Mouse (Mus musculus): ENCODE data around the gene Gm49368.
"Not testable (repeated sequence)": the region's sequence is repeated elsewhere in the genome, so short reads cannot be mapped to it uniquely, and the experiment has no call there.

The Gm49368 gene

DNA sequence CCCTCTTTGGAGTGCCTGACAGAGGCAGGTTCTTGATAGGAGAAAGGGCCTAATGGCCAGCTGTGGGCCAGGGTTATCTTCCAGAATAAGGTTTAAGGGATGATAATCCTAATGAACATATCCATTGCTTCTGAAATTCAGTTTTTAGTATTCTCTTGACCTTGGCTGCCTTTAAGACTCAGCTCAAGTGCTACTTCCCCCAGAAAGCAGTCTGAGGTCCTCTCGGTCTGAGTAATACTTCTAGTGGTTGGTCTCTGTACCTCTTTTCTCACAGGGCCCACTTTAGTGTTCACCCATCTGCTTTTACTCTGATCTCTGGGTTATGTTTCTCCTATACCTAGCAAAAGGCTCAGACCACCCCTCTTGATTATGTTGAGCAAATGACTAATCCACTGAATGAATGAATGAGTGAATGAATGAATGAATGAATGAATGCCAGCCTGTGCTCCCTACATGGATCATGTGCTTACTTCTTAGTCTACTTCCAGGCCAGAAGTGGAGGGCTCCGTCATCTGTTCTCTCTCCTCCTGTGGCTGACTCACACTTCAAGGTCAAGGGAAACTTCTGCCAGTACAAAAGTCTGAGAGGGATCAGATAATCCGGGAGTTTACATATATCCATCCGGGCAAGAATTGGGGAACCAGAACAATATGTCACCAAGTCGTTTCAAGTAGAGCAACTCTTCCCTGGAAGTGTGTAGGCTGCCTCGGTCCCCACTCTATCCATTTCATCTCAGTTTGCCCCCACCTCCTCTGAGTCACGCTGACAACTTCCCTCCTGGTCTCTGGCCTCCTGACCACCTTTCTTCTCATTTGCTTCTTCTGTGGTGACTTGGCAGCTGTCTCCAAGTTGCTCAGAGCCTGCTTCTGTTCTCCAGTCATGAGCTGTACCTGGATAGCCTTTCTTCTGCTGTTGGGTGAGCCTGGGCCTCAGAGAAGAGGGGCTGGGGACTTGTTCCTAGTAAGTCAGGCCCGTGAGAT is 66.5 kb downstream of the Gm49368 start, which contains the start of gene Itgax:
TSS of gene Itgax (plus strand) at position 807 of the 980 bp plus-strand sequence.
- DNase-seq (ENCODE audit: low read depth, low spot score), result no peak

DNA sequence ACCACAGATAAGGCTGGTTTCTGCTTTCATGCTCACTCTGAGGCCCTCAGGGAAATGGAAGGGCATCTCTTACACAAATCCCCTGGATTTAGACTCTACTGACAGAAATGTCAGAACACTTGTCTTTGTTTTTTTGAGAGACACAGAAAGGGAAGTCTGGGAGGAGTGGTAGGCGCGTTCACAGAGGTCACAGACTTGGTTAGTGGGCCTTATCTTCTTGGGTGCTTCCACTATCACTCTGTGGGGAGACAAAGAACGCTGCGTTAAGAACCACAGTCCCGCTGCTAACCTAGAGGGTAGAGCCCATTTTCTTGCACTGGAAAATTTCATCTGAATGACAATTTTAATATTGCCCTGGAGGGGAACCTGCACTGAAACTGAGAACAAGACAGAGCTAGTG is 69.7 kb downstream of the Gm49368 start:
- no peak for DNase-seq (ENCODE audit: low read depth, low spot score)

DNA sequence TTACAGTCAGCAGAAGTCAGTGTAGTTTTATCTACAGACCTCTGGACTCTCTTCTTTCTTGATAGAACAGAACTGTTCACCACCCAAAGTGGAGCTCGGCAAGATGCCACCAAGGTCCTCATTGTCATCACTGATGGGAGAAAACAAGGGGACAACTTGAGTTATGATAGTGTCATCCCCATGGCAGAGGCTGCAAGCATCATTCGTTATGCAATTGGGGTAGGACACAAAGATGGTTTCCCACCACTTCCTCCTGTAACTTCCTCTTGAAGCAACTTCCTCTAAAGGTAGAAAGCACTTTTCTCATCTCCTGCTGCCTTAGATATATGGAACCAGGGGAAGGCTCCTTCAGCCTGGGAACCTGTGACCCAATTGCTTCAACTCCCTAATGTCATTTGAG is 71.1 kb downstream of the Gm49368 start:
- no peak for DNase-seq (ENCODE audit: low read depth, low spot score)

DNA sequence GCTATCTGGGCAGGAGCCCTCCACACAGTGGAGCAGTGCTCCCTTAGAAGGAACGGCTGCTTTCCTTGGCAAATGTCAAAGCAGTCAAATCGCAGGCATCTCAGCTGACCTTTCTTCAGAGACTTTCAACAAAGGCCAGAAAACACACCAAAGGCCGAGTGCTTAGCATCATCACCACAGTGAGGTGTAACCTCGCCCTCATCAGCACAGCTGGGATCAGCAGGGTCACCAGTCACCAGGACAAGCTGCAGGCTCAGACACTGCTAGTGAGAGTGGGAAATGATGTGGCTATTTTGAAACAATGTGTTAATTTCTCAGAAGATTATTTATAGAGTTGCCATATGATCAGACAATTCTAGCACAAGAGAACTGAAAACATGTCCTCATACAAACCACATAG is 74.4 kb downstream of the Gm49368 start:
- no peak for DNase-seq (ENCODE audit: low read depth, low spot score)

DNA sequence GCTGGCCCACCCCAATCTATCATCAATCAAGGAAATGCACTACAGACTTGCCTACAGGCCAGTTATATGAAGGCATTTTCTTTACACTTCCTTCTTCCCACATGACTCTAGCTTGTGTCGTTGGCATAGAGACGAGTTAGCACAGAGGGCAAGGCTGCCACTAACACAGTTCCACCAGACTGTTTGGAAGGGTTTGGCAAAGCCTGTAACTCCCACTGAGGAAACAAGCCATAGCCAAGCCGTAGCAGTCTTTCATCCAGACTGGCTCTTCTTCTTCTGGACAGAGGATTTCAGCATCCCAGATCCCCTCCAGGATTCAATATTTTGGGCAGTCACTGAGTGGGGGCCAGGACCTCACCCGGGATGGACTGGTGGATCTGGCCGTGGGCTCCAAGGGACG is 77.1 kb downstream of the Gm49368 start:
- no peak for DNase-seq (ENCODE audit: low read depth, low spot score)

DNA sequence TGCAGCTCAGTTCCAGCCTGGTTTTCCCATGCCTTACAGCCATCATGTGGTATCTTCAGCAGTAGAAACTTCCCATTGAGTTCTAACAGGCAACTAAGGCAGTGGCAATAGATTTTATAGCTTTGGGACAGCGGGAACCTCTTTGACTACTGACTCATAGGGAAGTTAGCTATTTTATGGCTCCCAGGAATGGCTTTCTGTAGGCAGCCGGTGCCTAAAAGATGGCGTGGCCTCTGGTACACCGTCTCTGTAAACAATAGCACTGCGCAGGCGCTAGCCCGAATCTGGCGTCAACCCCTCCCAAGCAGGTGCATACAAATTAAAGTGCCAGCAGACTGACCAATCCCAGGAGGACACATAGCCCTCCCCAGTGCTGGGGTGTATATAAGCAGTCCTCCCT is 88.5 kb downstream of the Gm49368 start:
- DNase-seq (ENCODE audit: low read depth, low spot score), result no peak

DNA sequence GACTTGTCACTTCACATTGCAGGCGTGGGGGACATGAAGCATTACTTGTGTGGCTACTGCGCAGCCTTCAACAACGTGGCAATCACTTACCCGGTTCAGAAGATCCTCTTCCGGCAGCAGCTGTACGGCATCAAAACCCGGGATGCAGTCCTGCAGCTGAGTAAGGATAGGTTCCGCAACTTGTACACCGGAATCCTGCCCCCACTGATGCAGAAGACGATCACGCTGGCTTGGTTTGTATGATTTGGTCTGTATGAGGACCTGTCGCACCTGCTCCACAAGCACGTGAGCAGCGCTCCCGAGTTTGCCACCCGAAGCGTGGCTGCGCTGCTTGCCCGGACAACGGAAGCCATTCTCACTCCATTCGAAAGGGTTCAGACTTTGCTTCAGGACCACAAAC is 91.6 kb downstream of the Gm49368 start, which contains the start of gene Itgad:
TSS of gene Itgad (plus strand) at position 301 of the 400 bp plus-strand sequence.
- no peak for DNase-seq (ENCODE audit: low read depth, low spot score)

DNA sequence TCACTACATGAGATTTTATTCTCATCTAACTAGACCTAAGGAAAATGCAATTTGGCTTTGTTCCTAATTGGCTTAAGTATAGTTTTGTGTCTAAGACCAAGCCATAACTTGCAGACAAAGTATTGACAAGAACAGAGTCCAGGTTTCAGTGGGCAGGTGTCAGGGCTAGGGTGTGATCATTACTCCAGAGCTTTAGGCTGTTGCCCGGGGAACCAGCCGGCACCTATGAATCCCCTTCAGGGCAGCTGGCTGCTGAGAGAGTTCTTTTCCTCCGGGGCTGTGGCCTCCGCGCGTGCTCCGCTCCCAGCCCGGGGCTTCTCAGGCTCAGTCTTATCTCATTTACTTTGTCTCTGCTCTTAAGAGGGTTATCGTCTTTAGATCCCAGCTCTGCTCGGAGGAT is 92.4 kb downstream of the Gm49368 start:
- no peak for DNase-seq (ENCODE audit: low read depth, low spot score)

DNA sequence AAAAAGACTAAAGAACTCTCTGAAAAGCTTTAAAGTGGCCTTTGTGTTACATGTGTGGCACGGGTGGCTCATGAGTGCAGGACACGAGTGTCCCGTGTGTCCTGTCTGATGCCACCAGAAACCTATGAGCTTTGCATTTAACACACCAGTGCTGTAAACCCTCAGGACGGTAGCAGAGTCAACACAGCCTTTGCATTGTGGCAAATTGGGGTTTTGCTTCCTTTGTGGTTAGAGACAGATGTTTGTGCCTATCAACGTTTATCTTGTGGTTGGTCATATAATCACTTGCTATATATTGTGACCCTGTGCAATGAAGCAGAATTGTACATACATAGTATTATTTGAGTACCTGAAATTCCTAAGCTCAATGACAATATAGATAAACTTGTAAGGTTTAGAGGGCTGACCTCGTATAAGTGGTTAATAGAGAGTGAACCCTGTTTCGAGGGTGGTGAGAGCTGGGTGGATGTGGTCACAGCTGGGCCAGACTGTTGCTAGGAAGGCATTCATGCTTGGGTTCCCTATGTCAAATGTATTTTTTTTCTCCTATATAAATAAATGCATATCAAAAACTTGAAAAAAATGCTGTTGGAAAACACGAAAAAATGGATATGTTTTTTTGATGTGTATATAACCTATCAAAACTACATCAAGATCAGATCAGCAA is 96.3 kb downstream of the Gm49368 start:
- DNase-seq (ENCODE audit: low read depth, low spot score), result not testable (repeated sequence)

DNA sequence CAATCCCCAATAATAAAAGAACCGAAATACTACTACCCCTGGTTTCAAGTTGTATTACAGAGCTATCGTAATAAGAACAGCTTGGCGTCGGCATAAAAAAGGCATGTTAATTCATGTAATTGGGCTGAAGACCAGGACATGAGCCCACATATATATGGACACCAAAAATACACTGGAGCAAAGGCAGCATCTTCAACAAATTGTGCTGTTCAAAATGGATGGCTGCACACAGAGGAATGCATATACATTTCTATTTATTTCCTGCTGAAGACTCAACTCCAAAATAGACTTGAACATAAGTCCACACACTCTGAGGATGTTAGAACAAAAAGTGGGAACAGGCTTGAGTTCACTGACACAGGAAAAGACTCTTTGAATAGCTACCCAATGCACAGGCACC is 101.5 kb downstream of the Gm49368 start:
- no peak for DNase-seq (ENCODE audit: low read depth, low spot score)

DNA sequence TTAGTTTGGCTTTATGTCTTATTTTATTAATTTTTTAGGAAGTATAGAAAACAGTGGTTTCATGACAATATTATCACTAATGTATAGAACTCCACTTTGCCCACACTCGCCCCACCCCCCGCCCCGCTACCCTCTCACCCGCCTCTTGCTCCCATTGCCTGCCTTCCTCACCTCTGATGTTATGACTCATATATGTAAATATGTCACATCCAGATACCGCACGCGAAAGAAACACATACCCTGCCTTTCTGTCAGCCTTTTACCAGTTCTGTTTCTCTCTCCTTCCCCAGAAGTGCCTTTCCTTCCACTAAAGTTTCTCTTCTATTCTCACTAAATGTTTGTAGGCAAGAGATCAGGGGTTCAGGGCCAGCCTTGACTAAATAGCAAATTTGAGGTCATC is 103.9 kb downstream of the Gm49368 start:
- DNase-seq (ENCODE audit: low read depth, low spot score), result no peak

DNA sequence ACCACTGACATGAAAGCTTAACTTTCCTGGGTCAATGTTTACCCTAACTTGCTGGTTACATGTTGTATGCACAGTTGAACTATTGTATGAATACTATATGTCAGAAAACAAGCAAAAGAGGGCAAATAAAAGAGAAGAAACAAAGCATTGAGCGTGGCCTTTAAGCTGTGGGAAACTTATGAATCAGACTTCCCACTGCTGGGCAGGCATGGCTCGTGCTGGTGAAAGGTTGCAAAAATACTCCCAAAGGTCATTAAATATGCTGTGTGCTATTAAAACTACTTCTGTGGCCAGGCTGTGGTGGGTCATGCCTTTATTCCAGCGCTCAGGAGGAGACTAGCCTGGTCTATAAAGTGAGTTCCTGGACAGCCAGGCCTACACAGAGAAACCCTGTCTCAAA is 107.5 kb downstream of the Gm49368 start:
- DNase-seq (ENCODE audit: low read depth, low spot score), result no peak

Measured in c-Kit-negative CD71-positive TER-119-positive erythroid progenitor cells, embryonic 14.5 days (primary cell).